Mouse (Mus musculus): ENCODE results near the gene Ccdc115. TPM values are rescaled to one million over a fixed set of nuclear protein-coding genes. Genes with fewer than 3 reads are reported as not detected.

Gene Ccdc115
- total RNA-seq, 4 experiments from 2014 or later = 16.0 to 20.6 (median 17.9) TPM

Small RNA genes lying within 50 kb of the gene (microRNA-seq; reads per million reads assigned to microRNA genes)
- 0.64 to 4.3 reads per million in 2 experiments for gene Mir5103

Other genes with a start within 250 kb of the Ccdc115 start
- gene Imp4, start 179 bp upstream of the Ccdc115 start, total RNA-seq (2022) = 10 to 100 TPM; 32.3 to 36.9 (median 33.4) TPM
- gene Ptpn18, start 20.1 kb upstream of the Ccdc115 start, total RNA-seq (2022) = 10 to 100 TPM in 1 of 4 experiments, 1 to 10 TPM in 3; 5.0 to 11.9 (median 8.9) TPM
- not detected for gene Prss39, start 58.7 kb upstream of the Ccdc115 start, total RNA-seq (2022)
- gene Cfc1, start 96.0 kb upstream of the Ccdc115 start, total RNA-seq (2022) = not detected
- not detected for gene Prss40, start 121.3 kb upstream of the Ccdc115 start, total RNA-seq (2022)
- gene Amer3, start 140.0 kb upstream of the Ccdc115 start, total RNA-seq (2022) = 10 to 100 TPM; 33.5 to 37.0 (median 34.7) TPM